Mouse (Mus musculus): ENCODE results near the gene Gm49321. TPM values are rescaled to one million over a fixed set of nuclear protein-coding genes. Genes with fewer than 3 reads are reported as not detected.

Gm49321 gene
- polyA plus RNA-seq, 1 experiment from 2014 or later, result 14.2 TPM

DNA sequence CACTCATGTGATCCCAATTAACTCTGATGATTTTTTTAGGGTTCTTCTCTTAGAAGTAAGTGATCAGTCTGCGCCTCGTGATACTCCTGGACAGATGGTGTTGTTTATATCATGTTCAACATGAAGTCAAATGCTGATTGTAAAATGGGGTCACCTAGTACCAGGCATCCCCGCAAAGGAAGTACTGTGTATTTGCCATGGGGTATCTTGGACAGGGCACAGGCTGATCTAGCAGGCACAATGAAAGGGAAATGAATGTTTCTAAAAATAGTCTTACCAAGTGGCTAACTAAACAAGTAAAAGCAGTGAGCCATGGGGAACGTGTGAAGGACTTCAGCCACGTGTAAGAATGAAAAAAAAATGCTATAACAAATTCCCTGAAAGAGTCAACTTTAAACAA lies 17.3 kb downstream of the Gm49321 start:
- Histone ChIP-seq H3K4me1 (replicated peaks) (peaks cover 12% of the 10 kb centered on the region), H3K27me3 (ENCODE audit: insufficient read depth, poor library complexity, severe bottlenecking) (no peaks in the 10 kb centered on the region), H3K27ac (no peak overlapping the region), H3K36me3 (no peaks in the 10 kb centered on the region), H3K4me3 (no peak overlapping the region), H3K9me3 (no peaks in the 10 kb centered on the region)
- no peak for DNase-seq (ENCODE audit: low spot score)
- WGBS, result 85% methylated on average over 5 of the region's 5 CpGs

DNA sequence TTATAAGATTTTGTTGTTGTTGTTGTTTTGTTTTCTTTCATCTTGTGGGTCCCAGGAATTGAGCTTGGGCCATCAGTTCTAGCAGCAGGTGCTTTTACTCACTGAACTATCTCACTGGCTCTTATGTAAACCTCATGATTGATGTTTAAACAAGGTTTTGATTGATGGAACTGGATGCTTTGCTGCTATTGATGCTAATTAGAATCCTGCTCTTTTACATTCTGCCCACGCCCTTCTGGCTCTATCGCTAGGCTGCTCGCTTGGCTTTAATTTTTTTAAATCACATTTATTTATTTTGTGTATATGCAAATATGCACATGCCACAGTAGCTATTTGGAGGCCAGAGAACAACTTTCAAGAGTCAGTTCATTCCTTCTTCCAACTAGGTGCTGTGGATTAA lies 20.2 kb downstream of the Gm49321 start:
- H3K36me3 ChIP-seq, result no peaks in the 10 kb centered on the region
- no peak overlapping the region for H3K27ac ChIP-seq
- DNase-seq (ENCODE audit: low spot score), result no peak
- no peak overlapping the region for H3K4me3 ChIP-seq
- H3K9me3 ChIP-seq, result no peaks in the 10 kb centered on the region
- H3K27me3 ChIP-seq (ENCODE audit: insufficient read depth, poor library complexity, severe bottlenecking), result no peaks in the 10 kb centered on the region
- 88% methylated on average over 3 of the region's 3 CpGs for WGBS
- H3K4me1 ChIP-seq (replicated peaks), result peaks cover 11% of the 10 kb centered on the region

DNA sequence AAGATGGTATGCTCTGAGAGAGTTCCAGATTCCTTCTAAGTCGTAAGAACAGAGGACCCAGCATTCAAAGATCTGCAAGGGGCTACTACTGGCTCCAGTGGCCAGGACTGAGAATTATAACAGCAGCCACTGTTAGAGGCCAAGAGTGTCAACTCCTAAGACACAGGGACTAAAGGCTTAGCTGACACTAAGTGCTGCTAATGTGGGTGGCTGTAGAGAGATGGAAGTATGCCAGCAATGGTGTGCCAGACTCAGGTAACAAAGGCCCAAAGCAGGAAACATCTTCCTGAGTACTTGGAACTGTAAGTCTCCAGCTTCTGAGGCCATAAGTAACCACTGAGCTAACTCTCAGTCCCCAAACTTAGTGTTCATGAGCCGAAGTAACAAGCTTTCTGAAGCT lies 21.4 kb downstream of the Gm49321 start:
- no peaks in the 10 kb centered on the region for H3K4me1 ChIP-seq (replicated peaks)
- H3K9me3 ChIP-seq, result no peaks in the 10 kb centered on the region
- WGBS, result 91% methylated on average over 2 of the region's 2 CpGs
- no peak overlapping the region for H3K4me3 ChIP-seq
- H3K27me3 ChIP-seq (ENCODE audit: insufficient read depth, poor library complexity, severe bottlenecking), result no peaks in the 10 kb centered on the region
- no peak for DNase-seq (ENCODE audit: low spot score)
- H3K36me3 ChIP-seq, result no peaks in the 10 kb centered on the region
- no peak overlapping the region for H3K27ac ChIP-seq

DNA sequence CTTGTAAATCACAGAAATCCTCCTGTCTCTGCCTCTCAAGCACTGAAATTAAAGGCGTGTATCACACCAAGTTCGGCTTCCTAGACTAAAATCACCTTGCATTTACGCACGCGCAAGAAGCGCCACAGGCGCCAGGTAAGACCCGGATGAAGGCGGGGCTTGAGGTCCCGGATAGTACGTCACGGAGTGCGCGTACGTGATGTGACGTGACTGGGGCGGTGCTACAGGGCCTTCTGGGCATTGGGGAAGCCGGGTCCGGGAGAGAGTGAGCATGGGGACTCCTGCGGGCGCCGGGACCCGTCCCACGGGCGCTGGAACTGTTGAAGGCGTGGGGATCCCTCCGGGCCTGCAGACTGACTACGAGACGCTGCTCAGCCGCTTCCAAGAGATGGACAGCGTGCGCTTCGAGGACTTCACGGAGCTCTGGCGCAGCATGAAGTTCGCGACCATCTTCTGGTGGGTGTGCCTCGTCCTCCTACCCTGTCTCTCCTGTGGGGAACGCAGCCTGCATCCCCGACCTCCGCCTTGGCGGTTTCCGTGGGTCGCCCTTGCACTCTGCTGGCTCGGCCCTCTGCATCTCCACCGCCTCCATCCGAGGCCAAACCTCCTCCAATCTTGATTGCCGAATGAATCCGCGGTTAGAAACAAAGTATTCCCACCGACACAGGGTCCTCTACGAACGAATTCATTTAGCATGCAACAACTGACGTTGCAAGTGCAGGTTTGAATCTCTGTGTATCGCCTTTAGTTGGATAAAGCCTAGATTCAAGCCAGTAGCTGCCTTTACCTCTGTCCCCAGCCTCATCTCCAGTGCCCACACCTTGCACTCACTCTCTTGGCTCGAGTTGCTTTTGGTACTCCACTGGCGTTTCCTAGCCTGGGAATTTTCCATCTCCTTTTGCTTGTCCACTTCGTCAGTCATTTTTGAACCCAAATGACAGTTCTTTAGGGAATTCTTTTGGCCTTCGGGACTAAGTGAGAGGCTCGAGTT lies 27.1 kb downstream of the Gm49321 start, which contains the start of gene Snapc1:
Gene Snapc1, plus strand, starts transcription at position 191 of the 991 bp plus-strand sequence.
- Histone ChIP-seq H3K4me3 (peak within 1 kb of the TSS; percentile 76), H3K9me3 (no peaks in the 10 kb centered on the region), H3K36me3 (peaks cover 24% of the 10 kb centered on the region), H3K4me1 (replicated peaks) (peaks cover 11% of the 10 kb centered on the region), H3K27me3 (ENCODE audit: insufficient read depth, poor library complexity, severe bottlenecking) (no peaks in the 10 kb centered on the region), H3K27ac (peak within 1 kb of the TSS; percentile 90)
- peak; percentile 97 for DNase-seq (ENCODE audit: low spot score)
- WGBS, result 2% methylated on average over 60 of the region's 60 CpGs

DNA sequence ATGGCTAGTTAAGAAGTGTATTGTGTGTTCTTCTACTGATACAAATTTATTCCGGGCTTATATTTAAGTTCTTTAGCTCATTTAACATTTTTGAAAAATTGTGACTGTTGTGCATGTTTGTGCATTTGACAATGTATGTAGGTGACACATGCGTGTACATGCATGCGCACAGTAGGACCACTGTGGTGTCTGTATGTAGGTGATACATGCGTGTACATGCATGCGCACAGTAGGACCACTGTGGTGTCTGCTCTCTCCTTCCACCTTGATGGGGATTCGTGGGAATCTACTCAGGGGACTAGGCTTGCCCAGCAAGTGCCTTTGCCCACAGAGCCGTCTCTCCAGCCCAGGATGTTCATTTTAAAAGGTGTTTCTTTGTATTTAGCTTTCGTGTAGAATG lies 31.7 kb downstream of the Gm49321 start:
- Histone ChIP-seq H3K4me3 (no peak overlapping the region), H3K27me3 (ENCODE audit: insufficient read depth, poor library complexity, severe bottlenecking) (no peaks in the 10 kb centered on the region), H3K9me3 (peaks cover 13% of the 10 kb centered on the region), H3K36me3 (peaks cover 68% of the 10 kb centered on the region), H3K4me1 (replicated peaks) (peaks cover 11% of the 10 kb centered on the region), H3K27ac (no peak overlapping the region)
- no peak for DNase-seq (ENCODE audit: low spot score)
- 95% methylated on average over 8 of the region's 8 CpGs for WGBS

DNA sequence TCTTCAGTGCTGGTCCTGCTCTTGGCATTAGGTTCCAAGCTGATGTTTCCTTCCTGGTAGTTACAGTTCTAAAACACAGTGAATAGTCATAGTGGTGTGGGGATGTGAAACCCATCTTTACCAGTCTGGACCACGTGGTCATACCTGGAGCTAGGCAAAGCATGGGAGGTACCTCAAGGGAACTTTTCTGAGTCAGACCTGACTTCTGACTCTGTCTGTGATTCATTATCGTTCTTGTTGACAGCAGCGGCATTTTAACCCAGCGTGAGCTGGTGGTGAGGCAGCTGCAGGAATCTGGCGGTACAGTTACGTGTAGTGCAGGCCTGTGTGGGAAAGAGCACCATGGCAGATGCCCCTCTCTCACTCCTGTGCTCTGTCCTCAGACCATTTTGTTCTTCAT lies 37.1 kb downstream of the Gm49321 start:
- no peaks in the 10 kb centered on the region for H3K27me3 ChIP-seq (ENCODE audit: insufficient read depth, poor library complexity, severe bottlenecking)
- peaks cover 97% of the 10 kb centered on the region for H3K36me3 ChIP-seq
- no peak overlapping the region for H3K27ac ChIP-seq
- no peaks in the 10 kb centered on the region for H3K4me1 ChIP-seq (replicated peaks)
- 89% methylated on average over 6 of the region's 6 CpGs for WGBS
- H3K4me3 ChIP-seq, result no peak overlapping the region
- no peak for DNase-seq (ENCODE audit: low spot score)
- peaks cover 13% of the 10 kb centered on the region for H3K9me3 ChIP-seq

DNA sequence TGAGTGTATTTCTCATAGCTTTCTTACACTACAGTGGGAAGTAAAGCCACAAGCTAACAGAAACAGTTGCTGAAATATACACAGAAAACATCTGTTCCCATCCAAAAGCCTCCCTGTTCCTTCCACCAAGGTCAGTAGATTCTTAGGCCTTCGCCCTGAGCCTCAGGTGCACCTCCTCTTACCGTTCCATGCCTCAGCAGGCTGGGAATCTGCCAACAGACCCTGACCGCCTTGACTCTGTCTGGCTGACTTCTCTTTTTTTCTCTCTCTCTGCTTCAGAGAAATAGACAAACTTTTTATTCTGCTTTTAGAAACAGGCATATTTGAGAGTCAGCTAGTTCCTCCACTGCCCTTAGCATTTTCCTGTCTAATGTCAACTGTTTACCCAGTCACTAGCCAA lies 40.7 kb downstream of the Gm49321 start:
- no peak overlapping the region for H3K27ac ChIP-seq
- no peaks in the 10 kb centered on the region for H3K9me3 ChIP-seq
- no peak overlapping the region for H3K4me3 ChIP-seq
- H3K4me1 ChIP-seq (replicated peaks), result no peaks in the 10 kb centered on the region
- 97% methylated on average over 3 of the region's 3 CpGs for WGBS
- no peak for DNase-seq (ENCODE audit: low spot score)
- H3K36me3 ChIP-seq, result peaks cover 96% of the 10 kb centered on the region
- H3K27me3 ChIP-seq (ENCODE audit: insufficient read depth, poor library complexity, severe bottlenecking), result no peaks in the 10 kb centered on the region

DNA sequence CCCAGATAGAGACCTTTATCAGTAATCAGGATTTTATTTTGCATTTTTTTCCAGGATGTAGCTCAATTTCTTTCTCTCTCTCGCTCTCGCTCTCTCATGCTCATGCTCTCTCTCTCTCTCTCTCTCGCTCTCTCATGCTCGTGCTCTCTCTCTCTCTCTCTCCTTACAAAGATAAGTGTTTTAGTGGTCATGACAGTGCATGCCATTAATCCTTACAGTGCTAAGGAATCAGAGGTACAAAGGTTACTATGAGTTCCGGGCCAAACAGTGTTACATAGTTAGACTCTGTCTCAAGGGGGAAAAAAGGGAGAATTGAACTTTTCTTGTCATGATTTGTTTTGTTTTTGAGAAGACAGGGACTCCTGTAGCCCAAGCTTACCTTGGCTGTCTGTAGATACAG lies 42.2 kb downstream of the Gm49321 start:
- H3K4me3 ChIP-seq, result no peak overlapping the region
- no peak for DNase-seq (ENCODE audit: low spot score)
- no peaks in the 10 kb centered on the region for H3K9me3 ChIP-seq
- H3K27ac ChIP-seq, result no peak overlapping the region
- H3K27me3 ChIP-seq (ENCODE audit: insufficient read depth, poor library complexity, severe bottlenecking), result no peaks in the 10 kb centered on the region
- WGBS, result 91% methylated on average over 5 of the region's 5 CpGs
- H3K36me3 ChIP-seq, result peaks cover 96% of the 10 kb centered on the region
- no peaks in the 10 kb centered on the region for H3K4me1 ChIP-seq (replicated peaks)

DNA sequence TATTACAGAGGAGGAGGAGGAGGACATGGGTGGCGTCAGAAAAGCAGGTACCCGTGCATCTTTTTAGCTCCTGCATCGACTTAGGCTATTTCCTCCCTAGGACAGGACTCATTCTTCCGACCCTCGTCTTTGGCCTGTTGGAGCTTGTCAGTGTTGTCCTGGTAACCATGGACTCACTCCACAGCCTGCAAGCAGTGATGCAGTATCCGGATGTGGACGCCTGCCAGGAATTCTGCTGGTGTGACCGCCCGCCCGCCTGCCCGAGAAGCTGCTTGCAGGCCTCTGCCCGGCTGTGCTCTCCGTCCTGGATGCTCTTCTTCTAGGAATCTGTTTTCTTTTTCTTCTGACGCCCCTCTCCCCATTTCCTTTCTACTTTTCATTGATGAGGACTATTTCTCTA lies 45.1 kb downstream of the Gm49321 start:
- Histone ChIP-seq H3K27ac (no peak overlapping the region), H3K4me3 (no peak overlapping the region), H3K36me3 (peaks cover 88% of the 10 kb centered on the region), H3K9me3 (no peaks in the 10 kb centered on the region), H3K27me3 (ENCODE audit: insufficient read depth, poor library complexity, severe bottlenecking) (no peaks in the 10 kb centered on the region), H3K4me1 (replicated peaks) (no peaks in the 10 kb centered on the region)
- no peak for DNase-seq (ENCODE audit: low spot score)
- 81% methylated on average over 14 of the region's 14 CpGs for WGBS

DNA sequence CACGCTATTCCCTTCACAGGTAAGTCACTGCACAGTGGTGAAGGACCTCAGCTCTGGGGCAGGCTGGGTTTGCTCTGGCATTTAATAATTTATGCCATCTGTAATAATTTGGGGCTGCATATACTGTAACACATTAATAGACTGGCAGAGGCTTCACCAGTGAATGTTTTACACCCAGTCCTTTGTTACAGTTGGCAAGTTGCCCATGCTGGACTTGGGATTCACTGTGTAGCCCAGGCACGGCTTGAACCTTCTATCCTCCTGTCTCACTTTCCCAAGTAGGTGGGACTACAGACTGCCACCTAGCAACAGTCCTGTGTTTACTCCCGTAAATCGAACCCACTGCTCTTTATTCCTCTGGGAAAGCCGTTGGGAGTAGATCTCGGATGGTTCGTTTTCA lies 48.8 kb downstream of the Gm49321 start:
- WGBS, result 88% methylated on average over 7 of the region's 7 CpGs
- Histone ChIP-seq H3K27ac (no peak overlapping the region), H3K4me1 (replicated peaks) (no peaks in the 10 kb centered on the region), H3K36me3 (peaks cover 54% of the 10 kb centered on the region), H3K4me3 (no peak overlapping the region), H3K27me3 (ENCODE audit: insufficient read depth, poor library complexity, severe bottlenecking) (no peaks in the 10 kb centered on the region), H3K9me3 (no peaks in the 10 kb centered on the region)
- DNase-seq (ENCODE audit: low spot score), result no peak

DNA sequence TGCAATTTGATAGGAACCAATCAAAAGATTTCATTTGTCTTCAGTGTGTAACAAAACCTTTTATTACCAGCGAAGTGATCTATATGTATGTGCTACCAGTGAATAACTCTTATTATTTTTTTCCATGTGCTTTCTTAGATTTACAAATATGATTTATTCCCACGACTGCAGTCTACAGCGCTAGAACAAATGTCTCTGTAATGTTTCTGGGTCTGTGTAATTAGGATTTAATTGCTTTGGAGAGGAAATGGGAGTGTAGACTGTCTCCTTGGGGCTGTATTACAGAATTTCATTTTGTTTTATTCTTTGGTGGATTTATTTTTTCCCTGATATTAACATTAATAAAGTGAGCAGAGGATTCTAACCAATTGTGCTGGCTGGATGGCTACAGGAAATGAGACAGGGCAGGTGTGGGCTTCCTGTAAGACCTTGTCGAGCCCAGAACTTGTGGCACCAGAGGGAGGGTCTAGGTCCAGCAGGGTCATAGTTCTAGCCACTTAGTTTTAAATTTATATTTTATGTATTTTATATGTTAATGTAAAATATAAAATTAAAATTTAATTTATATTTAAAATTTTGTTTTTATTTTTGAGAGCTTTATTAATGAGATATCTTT lies 51.0 kb downstream of the Gm49321 start:
- WGBS, result 92% methylated on average over 4 of the region's 4 CpGs
- H3K36me3 ChIP-seq, result peaks cover 32% of the 10 kb centered on the region

DNA sequence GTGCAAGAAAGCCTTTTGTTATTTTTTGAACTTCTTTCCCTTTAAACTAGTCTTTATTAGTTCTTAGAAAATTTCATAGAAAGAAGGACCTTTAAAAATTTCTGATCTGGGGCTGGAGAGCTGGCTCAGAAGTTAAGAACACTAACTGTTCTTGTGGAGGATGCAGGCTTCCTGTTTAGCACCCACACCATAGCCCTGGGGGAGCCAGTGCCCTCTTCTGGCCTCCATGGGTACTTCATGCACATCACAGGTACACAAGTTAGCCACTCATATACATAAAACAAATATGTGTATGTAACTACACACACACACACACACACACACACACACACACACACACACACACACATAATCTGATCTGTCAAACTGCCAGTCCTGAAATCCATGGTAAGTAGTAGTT lies 52.1 kb downstream of the Gm49321 start:
- Histone ChIP-seq H3K4me3 (no peak overlapping the region), H3K4me1 (replicated peaks) (no peaks in the 10 kb centered on the region)
- peak; percentile 20 for DNase-seq (ENCODE audit: low spot score)

More for the DNA sequence above, 51.0 kb downstream of the Gm49321 start:
- no peak overlapping the region for H3K27ac ChIP-seq
- no peaks in the 10 kb centered on the region for H3K27me3 ChIP-seq (ENCODE audit: insufficient read depth, poor library complexity, severe bottlenecking)
- no peak for DNase-seq (ENCODE audit: low spot score)
- H3K4me3 ChIP-seq, result no peak overlapping the region
- no peaks in the 10 kb centered on the region for H3K9me3 ChIP-seq
- H3K4me1 ChIP-seq (replicated peaks), result no peaks in the 10 kb centered on the region

DNA sequence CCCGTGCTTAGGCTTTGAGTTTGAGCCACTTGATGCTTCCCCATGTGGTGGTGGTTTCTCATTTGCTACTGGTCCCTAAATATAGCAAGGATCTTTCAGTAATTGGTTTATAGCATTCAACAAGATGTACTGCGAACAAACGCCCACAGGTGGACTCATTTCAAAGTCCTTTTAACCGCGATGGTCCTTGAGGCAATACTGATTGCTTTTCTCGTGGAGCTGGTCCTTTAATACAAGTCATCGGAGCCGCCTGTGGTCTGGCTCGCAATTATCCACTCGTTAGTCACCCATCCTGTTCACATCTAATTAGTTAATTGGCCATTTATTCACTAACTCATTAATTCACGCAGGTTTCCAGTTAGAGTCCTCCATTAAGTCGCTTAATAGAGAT lies 59.4 kb downstream of the Gm49321 start:
- peaks cover 34% of the 10 kb centered on the region for H3K27me3 ChIP-seq (ENCODE audit: insufficient read depth, poor library complexity, severe bottlenecking)
- no peak for DNase-seq (ENCODE audit: low spot score)
- 64% methylated on average over 12 of the region's 12 CpGs for WGBS
- no peak overlapping the region for H3K27ac ChIP-seq
- peak overlapping the region; percentile 67 for H3K4me3 ChIP-seq
- peaks cover 11% of the 10 kb centered on the region for H3K4me1 ChIP-seq (replicated peaks)
- no peaks in the 10 kb centered on the region for H3K9me3 ChIP-seq
- no peaks in the 10 kb centered on the region for H3K36me3 ChIP-seq

More for the DNA sequence above, 52.1 kb downstream of the Gm49321 start:
- Histone ChIP-seq H3K27ac (no peak overlapping the region), H3K36me3 (peaks cover 21% of the 10 kb centered on the region), H3K9me3 (no peaks in the 10 kb centered on the region), H3K27me3 (ENCODE audit: insufficient read depth, poor library complexity, severe bottlenecking) (no peaks in the 10 kb centered on the region)
